Mouse (Mus musculus): ENCODE measurements around the gene Smpdl3b.

Gene Smpdl3b

DNA sequence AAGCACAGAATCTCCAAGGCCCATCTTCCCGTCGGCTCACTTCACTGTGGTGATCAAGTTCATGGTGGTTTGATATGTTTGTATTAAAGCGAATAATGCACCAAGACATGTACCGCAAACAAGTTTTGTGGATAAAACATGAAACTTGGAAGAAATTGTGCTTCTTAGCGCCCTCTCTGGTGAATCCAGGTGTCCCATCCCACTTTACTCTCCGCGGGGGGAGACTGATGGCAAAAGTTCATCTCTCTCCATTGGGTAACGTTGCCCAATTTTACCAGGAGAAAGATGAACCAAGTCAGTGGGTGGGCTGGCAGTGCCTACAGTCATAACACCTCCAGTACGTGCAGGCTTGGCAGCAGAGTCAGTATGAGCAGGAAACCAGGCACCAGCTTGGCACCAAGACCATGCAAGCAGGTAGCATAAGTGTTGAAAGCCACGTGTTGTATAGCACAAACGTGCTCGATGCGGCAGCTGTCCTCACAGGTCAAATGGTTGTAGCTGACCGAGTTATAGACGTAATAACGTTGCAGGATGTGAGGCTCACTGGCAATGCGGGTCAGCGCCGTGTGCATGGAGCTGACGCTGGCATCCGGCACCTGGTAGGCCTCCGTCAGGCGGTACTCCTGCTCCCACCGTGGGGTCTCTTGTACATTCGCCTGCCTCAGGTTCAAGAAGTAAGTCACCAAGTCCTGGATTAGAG lies 23.8 kb downstream of the Smpdl3b start:
- no peak for DNase-seq

- peak; percentile 93 to 99 for DNase-seq
Observed at GRCm38 (mm10) chr4:132732148-132732684, 24.8 kb downstream of the Smpdl3b start, which contains the start of gene Xkr8. Xkr8 (minus strand) TSS chr4:132732546.

- DNase-seq = no peak
Observed at GRCm38 (mm10) chr4:132731616-132732015, 25.4 kb downstream of the Smpdl3b start.

- DNase-seq = no peak
Observed at GRCm38 (mm10) chr4:132728233-132728632, 28.8 kb downstream of the Smpdl3b start.

- DNase-seq = no peak
Observed at GRCm38 (mm10) chr4:132718251-132718650, 38.8 kb downstream of the Smpdl3b start.

DNA sequence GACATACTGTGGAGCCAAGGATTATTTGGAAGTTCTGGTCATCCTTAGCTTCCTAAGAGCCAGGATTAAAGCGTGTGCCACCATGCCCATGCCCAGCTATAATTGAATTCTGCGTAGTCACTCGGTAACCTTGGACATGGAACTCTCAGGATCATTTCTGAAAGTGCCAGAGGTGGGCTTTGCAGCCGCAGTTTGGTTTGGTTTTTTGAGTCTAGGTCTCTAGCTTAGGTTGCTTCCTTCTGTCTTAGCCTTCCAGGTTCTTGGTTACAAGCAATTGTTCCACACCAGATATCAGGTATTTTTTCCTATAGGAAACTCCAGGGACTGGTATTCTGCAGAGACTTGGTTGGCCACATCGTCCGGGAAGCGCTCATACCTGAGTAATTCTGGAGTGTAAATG lies 43.9 kb downstream of the Smpdl3b start:
- DNase-seq = no peak

DNA sequence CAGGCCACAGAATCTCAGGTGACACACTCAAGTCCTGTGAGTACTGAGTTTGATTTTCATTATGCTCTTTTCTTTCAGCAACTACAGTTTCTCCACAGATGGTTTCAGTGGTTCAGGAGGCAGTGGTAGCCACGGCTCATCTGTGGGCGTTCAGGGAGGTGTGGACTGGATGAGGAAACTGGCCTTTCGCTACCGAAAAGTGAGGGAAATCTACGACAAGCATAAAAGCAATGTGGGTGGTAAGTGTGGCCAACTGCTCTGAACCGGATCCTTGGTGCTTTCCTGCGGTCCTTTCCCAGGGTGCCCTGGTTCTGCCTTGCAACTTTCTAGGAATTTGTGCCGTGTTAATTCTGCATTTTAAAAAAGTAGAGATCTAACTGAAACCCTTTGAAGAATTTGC lies 50.2 kb downstream of the Smpdl3b start:
- no peak for DNase-seq

DNA sequence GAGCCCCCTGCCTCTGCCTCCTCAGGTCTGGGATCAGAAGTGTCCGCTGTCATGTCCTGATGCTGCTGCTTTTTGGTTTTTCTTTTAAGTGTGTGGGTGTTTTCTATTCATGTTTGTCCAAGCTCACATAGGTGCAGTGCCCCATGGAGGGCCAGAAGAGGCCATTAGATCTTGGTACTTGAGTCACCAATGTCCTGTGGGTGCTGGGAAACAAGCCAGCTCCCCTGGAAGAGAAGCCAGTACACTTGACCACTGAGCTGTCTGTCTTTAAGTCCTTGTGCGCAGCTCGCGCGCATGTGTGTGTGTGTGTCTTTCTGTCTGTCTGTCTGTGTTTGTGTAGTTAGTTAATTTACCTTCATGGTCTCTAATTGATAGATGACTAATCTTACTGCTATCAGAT lies 55.0 kb downstream of the Smpdl3b start:
- no peak for DNase-seq

GRCm38 (mm10) chr4:132693366-132693765 lies 63.7 kb downstream of the Smpdl3b start:
- DNase-seq = no peak

DNA sequence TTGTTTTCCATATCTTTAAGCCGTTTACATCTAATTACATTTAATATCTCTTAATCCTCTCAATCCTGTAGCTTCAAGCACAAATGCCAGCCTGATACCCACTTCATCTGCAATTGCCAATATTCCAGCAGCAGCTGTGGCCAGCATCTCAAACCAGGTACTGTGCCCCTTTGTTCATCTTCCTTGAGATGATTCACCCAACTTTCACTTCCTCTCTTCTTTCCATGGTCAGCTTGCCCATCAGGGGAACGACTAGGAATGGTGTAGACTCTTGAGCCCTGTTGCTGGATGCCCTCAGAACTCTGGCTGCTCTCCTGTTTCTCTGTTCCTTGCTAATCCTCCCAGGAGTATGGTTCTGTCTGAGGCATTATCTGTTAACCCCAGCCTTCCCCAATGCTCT lies 67.4 kb downstream of the Smpdl3b start:
- no peak for DNase-seq
